Mouse (Mus musculus) kidney, postnatal 25 days (tissue): Measurements from ENCODE around the gene Vmn1r227.

Experiments used
- DNase-seq, 2 experiments: peaks; one replicate each; pipeline ENCODE4 v3.0.0; 2021; ENCODE audit warnings: mixed read lengths in 2 of 2

Gene Vmn1r227

GRCm38 (mm10) chr17:20729543-20729942 is at the start of gene Vmn1r227:
Vmn1r227 (plus strand) TSS chr17:20729843.
- DNase-seq, result no peak

- no peak for DNase-seq
Measured at GRCm38 (mm10) chr17:20682543-20682942, 47.1 kb upstream of the Vmn1r227 start, which contains the start of gene Vmn1r226. Vmn1r226 (plus strand) TSS chr17:20682843.

- no peak for DNase-seq
Measured at GRCm38 (mm10) chr17:20786057-20786456, 56.4 kb downstream of the Vmn1r227 start, which contains the start of gene Vmn1r228. Vmn1r228 (minus strand) TSS chr17:20786157.
